Mouse (Mus musculus) testis, adult 2 months (tissue): ENCODE measurements around the gene Il10rb.

ENCODE experiments used
- CTCF ChIP-seq: fragments of 200-500 bp; IDR thresholded peaks from 2 replicates; pipeline ENCODE4 v1.5.1; 2012; ENCODE audit warnings: low read depth, mild to moderate bottlenecking, inconsistent platforms, low read length, moderate library complexity; ENCODE audit not compliant: control insufficient read depth, insufficient read depth, insufficient replicate concordance
- POLR2A ChIP-seq: fragments of 200-500 bp; IDR thresholded peaks from 2 replicates; pipeline ENCODE4 v1.6.1; 2012; ENCODE audit warnings: low read depth, mild to moderate bottlenecking, inconsistent platforms, low read length, moderate library complexity; ENCODE audit not compliant: control insufficient read depth

GRCm38 (mm10) chr16:91416938-91417337, 11.0 kb downstream of the Il10rb start:
- TF ChIP-seq CTCF: no peak
- no peak for TF ChIP-seq POLR2A
